Mouse (Mus musculus) E14TG2a.4 (cell line): ENCODE data around the gene Camk2d.

ENCODE experiments used
- H3K27me3 ChIP-seq: 2 replicates; pipeline ENCODE4 v1.6.1; 2014; ENCODE audit warnings: low read length, control low read depth; ENCODE audit not compliant: insufficient read depth
- H3K36me3 ChIP-seq: 2 replicates; pipeline ENCODE4 v1.6.1; 2014; ENCODE audit warnings: low read length, control low read depth; ENCODE audit not compliant: insufficient read depth
- H3K4me1 ChIP-seq: replicated peaks from 2 replicates; pipeline ENCODE4 v1.6.1; 2014; ENCODE audit warnings: low read depth, low read length, control low read depth
- H3K4me3 ChIP-seq: replicated peaks from 2 replicates; pipeline ENCODE4 v1.5.1; 2014; ENCODE audit warnings: mild to moderate bottlenecking, low read length
- H3K9me3 ChIP-seq: 2 replicates; pipeline ENCODE4 v1.6.1; 2014; ENCODE audit warnings: low read length, control low read depth
- CTCF ChIP-seq: conservative IDR thresholded peaks from 2 replicates; pipeline ENCODE4 v1.5.1; 2014; ENCODE audit warnings: low read length
- NANOG ChIP-seq: IDR thresholded peaks from 2 replicates; pipeline ENCODE4 v1.6.1; 2014; ENCODE audit warnings: borderline replicate concordance, low read length, mixed read lengths
- POU5F1 ChIP-seq: IDR thresholded peaks from 2 replicates; pipeline ENCODE4 v1.6.1; 2014; ENCODE audit warnings: low read length, borderline replicate concordance

The Camk2d gene

DNA sequence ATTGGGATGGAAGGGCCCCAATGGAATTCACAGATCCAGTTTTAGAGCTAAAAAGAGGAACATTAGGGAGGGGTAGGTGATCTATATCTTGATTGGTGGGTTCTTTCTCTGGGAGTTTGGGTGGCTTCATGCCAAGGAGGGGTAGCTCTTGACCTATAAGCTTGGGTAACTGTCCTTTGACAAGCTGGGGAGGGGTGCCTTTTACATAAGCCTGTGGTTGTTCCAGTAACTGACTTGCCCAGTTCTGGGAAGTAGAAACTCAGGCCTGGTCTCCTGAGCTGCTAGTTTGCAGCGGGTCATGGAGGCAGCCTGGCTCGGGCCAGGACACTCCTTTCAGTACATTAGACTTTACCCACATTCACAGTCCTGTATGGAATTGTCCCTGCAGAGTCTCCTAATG lies 26.4 kb downstream of the Camk2d start:
- Histone ChIP-seq H3K27me3 (no peaks in the 10 kb centered on the region), H3K9me3 (no peaks in the 10 kb centered on the region), H3K4me3 (no peak overlapping the region), H3K4me1 (no peaks in the 10 kb centered on the region), H3K36me3 (no peaks in the 10 kb centered on the region)
- no peak for TF ChIP-seq POU5F1
- no peak for TF ChIP-seq NANOG
- no peak for TF ChIP-seq CTCF

DNA sequence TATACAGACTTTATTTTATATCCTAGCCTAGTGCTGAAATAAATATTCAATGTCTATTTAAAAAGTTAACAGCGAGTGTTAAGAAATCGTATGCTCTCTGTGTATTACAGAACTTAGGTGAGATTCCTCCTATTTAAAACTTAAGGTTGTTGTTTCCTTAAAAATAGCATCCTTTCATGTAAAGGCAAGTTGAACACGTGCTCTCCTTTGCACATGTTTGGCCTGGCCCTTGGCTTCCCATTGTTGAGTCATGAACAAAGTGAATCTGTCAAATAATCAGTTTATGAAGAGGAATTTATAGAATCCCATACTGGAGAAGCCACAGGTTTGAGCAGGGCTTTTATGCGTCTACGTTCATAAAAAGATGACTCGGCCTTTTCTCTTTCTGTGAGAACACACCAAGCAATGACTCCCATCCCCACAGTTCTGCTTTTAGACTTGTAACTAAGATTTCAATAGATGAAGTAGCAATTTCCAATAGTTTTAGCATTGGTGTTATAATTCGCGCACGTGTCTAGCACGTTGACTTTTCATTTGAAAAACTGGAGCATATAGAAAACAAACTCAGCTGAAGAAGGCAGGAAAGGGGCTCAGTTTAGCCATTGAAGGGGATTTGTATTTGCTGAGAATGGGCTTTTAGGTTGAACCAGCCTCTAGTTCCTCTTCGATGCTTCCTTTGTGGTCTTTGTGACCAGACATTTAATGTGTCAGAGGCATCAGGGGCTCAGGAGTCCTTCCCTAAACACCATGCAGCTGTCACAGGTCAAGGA lies 29.1 kb downstream of the Camk2d start:
- H3K36me3 ChIP-seq: no peaks in the 10 kb centered on the region
- no peaks in the 10 kb centered on the region for H3K9me3 ChIP-seq
- no peak overlapping the region for H3K4me3 ChIP-seq
- no peaks in the 10 kb centered on the region for H3K27me3 ChIP-seq
- H3K4me1 ChIP-seq: no peaks in the 10 kb centered on the region
- TF ChIP-seq POU5F1: no peak
- TF ChIP-seq CTCF: no peak
- TF ChIP-seq NANOG: no peak

DNA sequence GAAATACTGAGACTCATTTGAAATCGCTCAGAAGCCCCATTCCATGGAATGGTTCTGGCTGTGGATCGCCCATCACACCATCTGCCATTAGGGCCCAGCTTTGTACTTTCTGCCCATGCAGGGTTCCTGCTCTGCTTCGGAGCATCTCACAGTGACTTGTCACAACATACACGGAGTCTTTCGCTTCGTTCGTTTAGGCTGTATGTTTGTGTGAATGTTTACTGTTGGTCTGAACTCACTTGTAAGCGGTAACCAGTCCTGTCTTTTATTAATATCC lies 29.6 kb downstream of the Camk2d start:
- Histone ChIP-seq H3K4me3 (no peak overlapping the region), H3K36me3 (no peaks in the 10 kb centered on the region), H3K9me3 (no peaks in the 10 kb centered on the region), H3K4me1 (no peaks in the 10 kb centered on the region), H3K27me3 (no peaks in the 10 kb centered on the region)
- TF ChIP-seq POU5F1 (no peak), NANOG (no peak), CTCF (no peak)

DNA sequence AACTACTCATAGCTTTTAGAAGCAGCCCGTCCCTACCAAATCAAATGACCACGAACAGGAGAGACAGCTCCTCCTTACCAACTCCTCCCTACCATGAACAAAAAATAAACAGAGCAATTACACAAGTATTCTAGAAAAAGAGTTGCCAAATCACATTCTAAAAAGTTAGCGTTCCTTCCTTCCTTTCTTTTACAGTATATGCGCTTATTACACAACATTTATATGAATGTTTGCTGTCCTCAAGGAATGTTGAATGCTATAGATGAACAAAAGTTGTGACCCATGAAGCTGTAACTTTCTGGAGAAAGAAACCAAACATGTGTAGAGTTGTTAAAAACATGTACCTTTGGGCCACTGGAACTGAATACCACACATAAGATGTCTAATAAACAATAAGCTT lies 31.9 kb downstream of the Camk2d start:
- TF ChIP-seq CTCF (no peak), POU5F1 (no peak), NANOG (no peak)
- H3K4me1 ChIP-seq: no peaks in the 10 kb centered on the region
- no peaks in the 10 kb centered on the region for H3K27me3 ChIP-seq
- no peaks in the 10 kb centered on the region for H3K36me3 ChIP-seq
- H3K4me3 ChIP-seq: no peak overlapping the region
- no peaks in the 10 kb centered on the region for H3K9me3 ChIP-seq

DNA sequence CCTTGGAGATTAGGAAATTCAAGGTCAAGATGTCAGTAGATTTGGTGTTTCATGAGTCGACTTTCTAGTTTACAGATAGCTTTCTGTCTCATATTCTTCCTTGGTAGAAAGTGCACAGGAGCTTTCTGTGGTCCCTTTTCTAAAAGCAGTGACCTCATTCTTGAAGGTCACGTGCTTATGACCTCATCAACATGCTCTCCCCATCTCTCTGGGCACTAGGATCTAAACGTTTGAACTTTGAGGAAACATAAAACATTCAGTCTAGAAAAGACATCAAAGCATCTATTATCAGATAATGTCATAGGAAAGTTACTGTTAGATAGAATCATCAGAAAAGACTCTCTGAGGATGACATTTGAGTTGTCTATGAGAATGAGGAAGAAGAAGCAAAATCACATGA lies 32.3 kb downstream of the Camk2d start:
- Histone ChIP-seq H3K27me3 (no peaks in the 10 kb centered on the region), H3K4me3 (no peak overlapping the region), H3K36me3 (no peaks in the 10 kb centered on the region), H3K9me3 (no peaks in the 10 kb centered on the region), H3K4me1 (no peaks in the 10 kb centered on the region)
- TF ChIP-seq POU5F1 (no peak), CTCF (no peak), NANOG (no peak)

DNA sequence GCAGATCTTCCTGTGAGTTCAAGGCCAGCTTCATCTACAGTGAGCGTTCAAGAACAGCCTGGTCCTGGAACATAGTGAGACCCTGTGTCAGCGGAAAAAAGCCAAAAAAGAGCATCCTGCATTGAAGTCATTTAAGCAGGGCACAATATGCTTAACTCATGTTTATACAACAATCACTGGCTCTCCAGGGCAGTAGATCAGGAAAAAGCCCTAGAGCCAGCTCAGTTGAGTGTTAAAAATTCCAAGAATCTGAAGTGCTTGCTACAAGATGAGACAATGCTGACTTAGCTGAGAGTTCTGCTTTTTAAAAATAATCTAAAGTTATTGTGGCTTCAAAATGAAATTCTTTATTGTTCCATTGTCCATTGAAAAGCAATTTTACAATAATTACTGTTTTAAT lies 32.9 kb downstream of the Camk2d start:
- no peaks in the 10 kb centered on the region for H3K9me3 ChIP-seq
- H3K27me3 ChIP-seq: no peaks in the 10 kb centered on the region
- no peaks in the 10 kb centered on the region for H3K4me1 ChIP-seq
- TF ChIP-seq NANOG (no peak), POU5F1 (no peak), CTCF (no peak)
- no peak overlapping the region for H3K4me3 ChIP-seq
- H3K36me3 ChIP-seq: no peaks in the 10 kb centered on the region

DNA sequence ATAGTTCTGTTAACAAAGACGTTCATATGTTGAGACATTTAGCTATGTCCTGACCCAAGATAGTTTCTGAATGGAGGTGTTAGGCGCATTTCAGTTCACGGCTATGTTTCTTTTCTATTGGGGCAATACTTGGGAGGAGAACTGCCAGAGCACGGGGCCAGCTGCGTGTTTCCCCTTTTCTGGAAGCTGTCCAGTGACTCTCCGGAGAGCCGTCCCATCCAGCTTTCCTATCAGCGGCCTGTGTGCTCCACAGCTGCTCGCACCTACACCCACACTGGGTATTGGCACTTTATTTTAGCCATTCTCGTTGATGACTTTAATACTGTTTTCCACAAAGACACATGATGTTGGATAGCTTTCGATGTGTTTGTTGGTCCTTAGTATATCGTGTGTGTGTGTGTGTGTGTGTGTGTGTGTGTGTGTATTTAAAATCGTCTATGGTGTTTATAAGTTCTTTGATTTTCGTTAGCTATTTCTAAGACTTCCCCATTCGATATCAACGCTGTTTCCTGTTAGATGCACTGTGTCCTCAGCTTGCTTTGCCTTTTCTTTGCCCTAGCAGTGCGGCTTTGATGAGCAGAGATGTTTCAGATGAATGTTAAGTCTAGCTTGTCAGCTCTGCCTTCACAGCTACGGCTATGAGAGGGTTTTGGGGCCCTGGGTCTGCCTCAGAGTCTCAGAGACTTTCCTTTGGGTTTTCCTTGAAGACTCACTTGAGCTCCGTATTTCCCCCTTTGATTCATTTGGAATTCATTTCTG lies 34.2 kb downstream of the Camk2d start:
- Histone ChIP-seq H3K9me3 (no peaks in the 10 kb centered on the region), H3K4me3 (no peak overlapping the region), H3K36me3 (no peaks in the 10 kb centered on the region), H3K4me1 (no peaks in the 10 kb centered on the region), H3K27me3 (no peaks in the 10 kb centered on the region)
- TF ChIP-seq CTCF: no peak
- no peak for TF ChIP-seq POU5F1
- no peak for TF ChIP-seq NANOG

DNA sequence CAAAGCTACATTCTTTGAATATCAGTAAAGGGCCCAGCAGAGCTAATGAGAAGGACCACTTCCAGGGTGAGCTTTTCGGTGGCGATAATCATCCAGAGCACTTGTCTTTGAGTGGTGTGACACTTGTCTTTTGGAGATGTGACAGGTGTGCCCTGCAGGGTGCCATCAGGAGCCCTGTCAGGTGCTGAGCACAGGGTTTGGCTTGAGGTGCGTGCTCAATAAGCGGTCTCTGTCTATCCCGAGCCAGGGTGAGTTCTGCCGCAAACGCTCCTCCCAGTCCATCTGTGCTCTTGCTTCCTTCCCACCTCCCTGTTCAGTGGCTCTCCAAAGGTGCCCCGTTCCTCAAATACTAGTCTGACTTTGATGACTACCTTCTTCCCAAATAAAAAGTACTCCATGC lies 35.5 kb downstream of the Camk2d start:
- no peak overlapping the region for H3K4me3 ChIP-seq
- H3K9me3 ChIP-seq: no peaks in the 10 kb centered on the region
- H3K4me1 ChIP-seq: no peaks in the 10 kb centered on the region
- no peaks in the 10 kb centered on the region for H3K27me3 ChIP-seq
- H3K36me3 ChIP-seq: no peaks in the 10 kb centered on the region
- no peak for TF ChIP-seq CTCF

DNA sequence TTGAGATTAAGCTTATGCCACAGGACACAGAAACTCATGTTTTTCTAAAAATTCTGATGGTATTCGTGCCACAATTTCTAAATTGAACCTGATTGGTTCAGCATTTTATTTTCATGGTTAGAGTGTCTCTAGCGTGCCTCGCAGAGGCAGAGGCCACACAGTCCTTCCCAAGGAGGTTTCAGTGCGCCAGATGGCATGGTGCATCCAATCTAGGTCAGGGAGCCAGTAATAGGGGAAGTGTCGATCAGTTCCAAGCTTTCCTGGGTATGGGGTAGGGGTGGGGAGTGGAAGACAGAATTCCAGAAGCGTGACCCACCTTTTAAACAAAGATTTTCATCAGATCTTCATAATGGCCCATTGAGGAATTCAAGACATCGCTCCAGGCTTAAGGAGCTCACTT lies 36.5 kb downstream of the Camk2d start:
- TF ChIP-seq CTCF: no peak
- TF ChIP-seq NANOG: no peak
- no peak for TF ChIP-seq POU5F1
- H3K4me3 ChIP-seq: no peak overlapping the region
- no peaks in the 10 kb centered on the region for H3K4me1 ChIP-seq
- H3K9me3 ChIP-seq: no peaks in the 10 kb centered on the region
- H3K27me3 ChIP-seq: no peaks in the 10 kb centered on the region
- H3K36me3 ChIP-seq: no peaks in the 10 kb centered on the region
